Mouse (Mus musculus) thymus, adult 18-20 months (tissue): ENCODE measurements at regions not wholly inside any gene's neighbourhood (a gene's known extent, or its start where the extent isn't known, plus 50 kb on each side); places are given as distances from the start of the nearest gene placed in this dataset.

Experiments used
- DNase-seq, 2 experiments: peaks; one replicate each; pipeline ENCODE4 v3.0.0; 2022; ENCODE audit warnings: mixed read lengths in 2 of 2

- no peak for DNase-seq
Measured at GRCm38 (mm10) chr7:136387736-136388135, 506.7 kb upstream of the Mgmt start.

- no peak for DNase-seq
Measured at GRCm38 (mm10) chr7:136390066-136390465, 504.3 kb upstream of the Mgmt start.

GRCm38 (mm10) chr7:136393454-136393853 is 501.0 kb upstream of the Mgmt start:
- DNase-seq = no peak

DNA sequence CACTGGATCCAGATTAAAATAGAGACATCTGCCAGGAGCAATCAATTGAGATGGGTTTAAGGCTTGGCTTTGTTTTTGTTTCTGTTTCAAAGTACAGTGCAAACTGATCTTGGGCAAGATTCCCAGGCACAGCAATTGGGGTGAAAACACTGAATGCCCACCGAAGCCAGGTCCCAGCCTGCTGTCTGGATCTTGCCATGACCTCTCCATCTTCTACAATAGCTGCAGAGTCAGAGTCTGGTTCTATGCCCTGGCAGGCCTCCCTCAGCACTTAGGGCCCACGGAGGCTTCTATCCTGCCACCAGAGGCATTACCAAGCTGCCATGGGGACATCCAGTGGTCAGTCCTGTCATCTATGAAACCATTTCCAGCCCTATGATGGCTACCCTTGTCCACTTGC is 498.6 kb upstream of the Mgmt start:
- DNase-seq = no peak

- no peak for DNase-seq
Measured at GRCm38 (mm10) chr7:136397101-136397500, 497.3 kb upstream of the Mgmt start.

DNA sequence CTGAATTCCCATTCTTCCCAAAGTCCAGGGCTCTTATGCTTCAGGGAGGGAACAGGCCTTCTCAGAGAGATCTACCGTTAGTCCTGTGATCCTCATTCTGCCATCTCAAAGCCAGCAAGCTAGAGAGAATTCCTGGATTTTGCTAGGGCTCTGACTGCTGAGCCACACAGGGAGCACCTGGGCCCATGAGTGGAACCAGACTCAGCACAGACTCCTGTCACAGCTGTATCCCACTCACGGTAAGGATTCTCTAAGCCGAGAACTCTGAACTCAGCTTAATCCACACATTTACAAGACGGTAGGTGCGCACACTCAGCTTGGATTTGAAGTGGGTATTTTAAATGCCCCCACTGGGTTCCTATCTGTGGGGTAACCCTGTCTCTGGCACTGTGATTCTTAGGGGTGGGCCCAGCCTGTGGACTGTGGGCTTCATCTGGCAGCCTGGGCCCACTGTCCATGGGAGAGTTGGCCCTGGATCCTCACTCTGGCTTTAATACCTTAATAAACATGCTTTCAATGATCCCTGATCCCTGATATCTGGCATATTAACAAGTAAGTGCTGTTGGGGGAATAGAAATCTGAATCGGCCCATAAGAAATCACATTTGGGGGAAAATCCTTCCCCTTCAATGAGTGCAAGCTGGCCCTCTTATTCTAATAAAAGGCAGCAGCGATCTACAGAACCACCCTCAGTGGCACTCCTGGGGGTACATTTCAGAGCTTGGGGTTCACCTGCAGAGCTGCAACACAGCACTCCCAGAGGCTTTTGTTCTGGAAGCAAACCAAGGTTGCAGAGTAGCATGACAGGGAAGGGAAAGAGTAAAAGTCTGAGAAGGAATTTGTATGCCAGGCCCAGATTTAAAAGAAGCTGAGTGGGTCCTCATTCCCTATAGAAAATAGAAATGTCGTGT is 491.5 kb upstream of the Mgmt start:
- DNase-seq = no peak

DNA sequence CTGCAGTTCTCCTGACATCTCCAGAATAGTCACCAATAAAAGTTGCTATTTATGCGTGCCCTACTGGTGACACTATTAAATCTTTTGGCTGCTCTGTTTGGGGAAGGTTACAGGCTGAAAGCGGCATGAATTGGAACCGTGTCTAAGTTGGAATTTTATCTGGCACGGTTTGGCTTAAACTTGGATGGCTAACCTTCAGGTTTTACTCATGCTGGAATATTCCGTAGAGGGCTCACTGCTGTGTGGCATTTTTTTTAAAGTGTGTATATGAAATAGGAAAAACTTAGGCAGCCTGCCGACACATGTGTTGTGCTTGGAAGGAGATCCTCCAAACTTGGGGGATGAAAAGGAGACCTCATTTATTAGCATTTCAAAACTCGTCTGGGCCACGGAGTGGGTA is 489.0 kb upstream of the Mgmt start:
- no peak for DNase-seq

GRCm38 (mm10) chr7:136406258-136407100 is 487.9 kb upstream of the Mgmt start:
- no peak for DNase-seq

- no peak for DNase-seq
Measured at GRCm38 (mm10) chr7:136414808-136415207, 479.6 kb upstream of the Mgmt start.

DNA sequence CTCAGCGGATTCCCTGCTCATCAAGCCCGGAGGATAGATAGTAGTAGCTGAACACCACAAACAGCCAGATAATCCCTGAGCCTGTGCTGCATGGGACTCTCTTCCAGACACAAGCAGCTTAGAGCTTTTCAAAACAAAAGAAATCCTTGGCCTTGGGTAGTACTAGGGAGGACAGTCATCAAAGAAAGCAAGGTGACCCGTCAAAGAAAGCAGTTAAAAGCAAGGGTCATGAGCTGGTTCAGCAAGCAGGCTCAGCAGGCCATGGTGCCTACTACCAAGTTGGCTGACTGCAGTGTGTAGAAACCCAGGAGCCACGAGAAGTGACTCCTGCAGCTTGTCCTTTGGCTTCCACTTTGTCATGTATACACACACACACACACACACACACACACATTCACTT is 477.1 kb upstream of the Mgmt start:
- no peak for DNase-seq

DNA sequence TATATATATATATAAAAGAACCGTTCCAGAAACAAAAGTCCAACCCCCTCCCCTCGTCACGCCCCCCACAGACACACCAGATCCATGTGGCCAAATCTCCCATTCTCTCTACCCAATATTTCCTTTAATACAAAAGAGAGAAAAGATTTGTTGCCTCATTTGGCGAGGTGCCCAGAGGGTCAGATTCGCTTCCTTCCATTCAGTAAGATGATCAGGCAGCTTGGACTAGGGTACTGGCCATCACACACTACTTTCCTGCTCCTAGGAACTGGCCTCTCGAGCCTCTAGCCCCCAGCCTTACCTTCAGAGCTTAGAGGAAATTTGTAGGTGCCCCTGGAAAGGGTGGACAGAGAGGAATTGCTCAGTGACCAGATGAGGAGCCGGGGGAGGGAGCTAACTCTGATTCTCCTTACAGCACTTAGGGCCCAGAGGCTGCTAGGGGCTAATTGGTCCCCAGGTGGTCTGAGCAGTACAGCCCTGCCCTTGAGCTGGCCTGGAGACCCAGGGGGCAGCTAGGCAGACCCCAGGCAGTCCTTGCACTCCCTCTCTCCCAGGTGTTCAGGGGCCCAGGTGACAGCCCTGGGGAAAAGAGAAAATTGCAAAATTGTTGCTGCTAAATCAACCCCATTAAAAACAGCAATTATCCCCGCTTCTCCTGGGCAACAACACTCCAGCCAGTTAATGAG is 470.4 kb upstream of the Mgmt start:
- no peak for DNase-seq

- DNase-seq = no peak
Measured at GRCm38 (mm10) chr7:136427164-136427563, 467.2 kb upstream of the Mgmt start.

DNA sequence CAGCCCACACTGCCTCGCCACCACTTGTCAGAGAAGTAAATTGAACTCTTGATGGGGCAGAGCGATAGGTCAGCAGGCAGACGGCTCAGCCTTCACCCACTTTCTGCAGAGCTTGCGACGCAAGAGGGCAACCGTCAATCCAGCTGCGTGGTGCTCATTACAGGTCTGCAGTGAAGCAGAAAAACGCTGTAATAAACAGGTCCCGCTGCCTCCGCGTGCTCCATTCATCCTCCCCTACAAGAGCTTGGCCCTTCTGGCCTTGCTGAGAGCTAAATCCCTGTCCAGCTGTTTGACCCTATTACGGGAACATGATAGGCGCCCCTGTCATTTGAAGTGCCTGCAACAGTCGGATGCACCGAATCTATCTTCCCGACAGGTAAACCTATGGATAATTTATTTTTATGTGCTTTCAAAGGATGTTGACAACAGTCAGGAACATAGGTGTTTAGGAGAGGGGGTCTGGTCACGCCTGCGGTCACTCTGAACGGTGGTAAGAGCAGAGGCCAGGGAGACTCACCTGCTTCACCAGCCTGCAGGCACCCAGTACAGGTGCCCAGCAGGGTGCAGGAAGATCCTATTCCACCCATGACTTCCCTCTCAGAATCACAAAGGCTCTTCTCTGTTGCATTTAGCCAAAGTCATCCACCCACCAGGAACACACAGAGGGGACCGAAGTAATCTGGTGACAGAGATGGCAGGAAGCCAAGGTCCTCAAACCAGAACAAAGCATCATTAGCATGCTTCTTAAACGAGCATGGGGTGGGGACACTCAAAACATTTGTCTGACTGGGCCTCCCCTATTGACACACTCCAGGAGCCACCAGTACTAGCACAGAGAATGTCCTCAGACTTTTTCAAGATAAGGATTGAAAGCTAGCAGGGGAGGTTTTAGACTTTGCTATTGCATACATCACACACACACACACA is 464.1 kb upstream of the Mgmt start:
- DNase-seq = no peak

DNA sequence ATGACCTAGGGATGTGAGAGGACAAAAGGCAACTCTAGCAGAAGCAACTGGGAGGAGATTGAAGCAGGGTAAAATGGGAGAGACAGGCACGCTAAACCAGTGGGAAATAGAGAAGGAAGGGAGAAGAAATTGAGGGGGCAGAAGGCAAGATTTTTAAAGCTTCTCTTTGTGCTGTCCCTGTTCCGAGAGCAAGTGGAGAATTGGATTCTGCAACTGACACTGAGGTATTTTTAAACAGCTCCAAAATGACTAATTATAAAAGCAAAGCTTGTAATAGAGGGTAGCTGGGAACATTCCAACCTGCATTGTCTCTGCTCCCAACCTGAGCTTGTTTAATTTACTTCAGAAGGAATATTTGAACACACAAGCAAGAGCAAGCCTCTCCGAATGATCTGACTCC is 460.7 kb upstream of the Mgmt start:
- no peak for DNase-seq

GRCm38 (mm10) chr7:136434510-136434909 is 459.9 kb upstream of the Mgmt start:
- no peak for DNase-seq

DNA sequence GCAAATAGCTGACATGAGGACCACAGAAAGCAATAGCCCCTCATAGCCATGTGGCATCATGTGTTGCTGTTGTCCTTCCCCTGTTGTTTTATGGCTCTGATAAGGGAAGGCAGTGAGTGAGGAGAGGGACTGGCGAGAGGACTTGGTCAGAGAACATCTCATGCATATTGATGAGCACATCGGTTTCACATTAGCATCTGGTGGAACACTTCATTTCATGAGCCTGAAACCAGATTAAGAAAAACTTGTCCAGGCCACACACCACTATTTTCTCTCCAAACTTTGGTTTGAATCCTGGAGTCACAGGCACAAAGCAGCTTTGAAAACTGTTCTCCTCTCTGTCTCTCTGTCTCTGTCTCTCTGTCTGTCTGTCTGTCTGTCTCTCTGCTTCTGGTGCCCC is 451.0 kb upstream of the Mgmt start:
- no peak for DNase-seq

DNA sequence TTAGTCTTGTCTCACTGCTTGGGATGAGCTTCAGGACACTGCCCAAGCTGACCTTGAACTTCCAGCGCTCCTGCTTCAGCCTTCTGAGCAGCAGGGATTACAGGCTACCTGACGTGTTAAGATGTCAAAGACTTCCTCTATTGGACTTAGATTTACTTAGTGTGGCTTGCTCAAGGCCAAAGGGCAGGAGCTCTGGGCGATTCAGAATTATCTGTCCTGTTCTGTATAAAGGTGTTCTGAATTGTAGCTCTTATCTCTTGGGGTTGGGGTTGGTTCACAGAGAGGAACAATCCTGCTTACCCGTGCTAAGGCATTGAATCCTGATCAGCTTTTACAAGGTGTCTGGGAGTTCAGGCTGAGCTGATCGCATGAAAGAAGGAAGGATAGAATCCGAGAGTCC is 449.3 kb upstream of the Mgmt start:
- no peak for DNase-seq

DNA sequence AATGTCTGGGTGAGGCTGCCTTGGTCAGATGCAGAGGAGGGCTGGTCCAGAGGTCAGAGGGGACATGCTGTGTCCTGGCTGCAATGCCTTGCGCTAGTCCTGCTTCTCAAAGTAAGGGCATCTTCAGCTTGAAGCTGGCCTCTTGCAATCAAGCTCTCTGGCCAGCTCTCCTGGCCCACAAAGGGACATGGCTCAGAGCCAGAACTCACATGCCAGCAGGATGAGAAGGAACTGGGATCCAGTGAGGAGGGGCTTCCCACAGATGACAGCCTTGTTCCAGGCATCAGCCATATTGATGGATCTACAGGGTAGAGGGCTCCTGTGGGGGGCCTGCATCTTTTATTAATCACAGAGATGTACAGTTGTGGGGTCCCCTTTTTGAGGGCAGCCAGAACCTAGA is 445.1 kb upstream of the Mgmt start:
- no peak for DNase-seq

DNA sequence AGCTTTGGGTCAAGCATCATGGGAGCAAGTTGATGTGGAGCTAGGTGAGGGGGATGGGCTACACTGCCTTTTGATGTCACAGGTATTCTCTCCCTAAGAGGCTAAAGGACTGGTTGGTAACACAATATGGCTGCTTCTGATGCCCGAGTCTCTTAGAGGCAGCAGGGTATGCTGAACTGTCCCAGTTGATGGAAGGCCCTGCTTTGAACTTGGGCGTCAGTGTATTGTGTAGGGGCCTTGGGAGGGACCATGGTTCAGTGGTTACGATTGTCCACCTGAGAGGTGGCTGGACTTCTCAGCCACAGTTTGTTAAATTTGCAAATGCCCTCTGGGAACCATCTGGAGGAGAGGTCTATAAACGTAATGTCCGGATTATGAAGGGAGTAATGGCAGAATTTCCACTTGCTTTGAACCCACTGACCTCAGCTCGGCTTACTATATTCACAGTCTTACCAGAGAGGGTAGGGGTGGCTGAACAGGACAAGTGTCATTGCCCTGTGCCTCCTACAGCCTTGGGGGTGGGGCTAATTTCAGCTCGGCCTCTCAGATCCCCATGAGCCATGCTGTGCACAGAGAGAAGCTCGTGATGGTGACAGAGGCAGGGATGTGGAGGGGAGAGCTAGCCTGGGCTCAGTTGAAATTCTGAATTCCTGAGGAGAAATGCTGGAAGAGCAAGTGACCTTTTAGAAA is 442.6 kb upstream of the Mgmt start:
- no peak for DNase-seq

DNA sequence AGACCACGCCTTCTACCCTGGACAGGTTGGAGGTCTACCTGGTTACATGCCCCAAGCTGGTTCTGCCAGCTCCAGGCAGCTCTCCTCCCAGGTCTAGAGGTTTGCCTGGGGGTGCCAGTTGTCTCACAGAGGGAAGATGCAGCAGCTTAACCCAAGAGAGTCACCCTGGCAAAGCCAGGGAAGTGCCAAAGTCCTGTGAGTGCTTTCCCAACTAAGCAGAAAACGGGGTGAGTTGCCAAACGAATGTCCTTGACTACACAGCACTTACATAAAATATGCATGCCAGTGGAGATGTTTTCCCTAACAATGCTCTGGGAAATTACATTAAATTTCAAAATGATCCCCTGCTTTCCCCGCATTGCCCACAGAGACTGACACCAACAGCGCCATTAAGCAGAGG is 441.9 kb upstream of the Mgmt start:
- no peak for DNase-seq

GRCm38 (mm10) chr7:136457171-136457570 is 437.2 kb upstream of the Mgmt start:
- no peak for DNase-seq
